Mouse (Mus musculus) stomach, postnatal 0 days (tissue): ENCODE results near the gene Cep164.

Experiments
- CTCF ChIP-seq: IDR thresholded peaks from 2 replicates; pipeline ENCODE4 v1.5.1; 2016; ENCODE audit warnings: antibody characterized with exemption, low read depth, mild to moderate bottlenecking, moderate library complexity
- EP300 ChIP-seq: optimal IDR thresholded peaks from 2 replicates; pipeline ENCODE3; 2016; ENCODE audit warnings: antibody characterized with exemption

DNA sequence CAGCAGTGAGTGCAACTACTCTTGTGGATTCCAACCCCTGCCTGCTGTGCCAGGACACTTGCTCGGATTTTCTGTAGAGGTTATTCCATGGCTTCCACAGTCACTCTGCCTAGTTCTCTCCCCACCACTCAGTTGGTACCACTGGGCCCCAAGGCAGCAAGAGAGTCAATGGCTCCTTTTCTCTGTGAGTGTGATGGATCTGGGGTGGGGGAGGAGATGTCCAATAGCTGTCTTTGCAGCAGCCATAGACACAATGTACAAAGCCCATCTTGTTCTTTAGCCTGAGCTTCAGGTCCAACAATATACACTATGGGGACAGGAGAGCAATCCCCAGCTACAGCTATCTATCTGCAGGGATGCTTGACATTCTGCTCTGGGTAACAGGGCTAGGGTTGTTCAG is 25.6 kb upstream of the Cep164 start:
- no peak for TF ChIP-seq CTCF
- no peak for TF ChIP-seq EP300
